Mouse (Mus musculus) brown adipose tissue, adult 24 weeks (tissue): ENCODE measurements around the gene Gpd2. TPM values are rescaled to one million over a fixed set of nuclear protein-coding genes. Genes with fewer than 3 reads are reported as not detected.

Experiments used
- H3K27ac ChIP-seq: fragments of 200-500 bp; replicated peaks from 2 replicates; pipeline ENCODE4 v1.5.1; 2012; ENCODE audit warnings: low read depth, mild to moderate bottlenecking, low read length
- H3K4me1 ChIP-seq: fragments of 200-500 bp; 2 replicates; pipeline ENCODE4 v1.6.1; 2012; ENCODE audit warnings: low read length, mixed read lengths; ENCODE audit not compliant: control insufficient read depth, insufficient read depth, insufficient read length
- H3K4me3 ChIP-seq: fragments of 200-500 bp; 2 replicates; pipeline ENCODE4 v1.5.1; 2012; ENCODE audit warnings: low read depth, mild to moderate bottlenecking, low read length, moderate library complexity; ENCODE audit not compliant: insufficient read depth
- polyA plus RNA-seq: library from polyadenylated mRNA; stranded (reverse); fragments of >200 nt; gene quantifications from 2 replicates; pipeline ENCODE4 v1.2.4, GENCODE M21; 2012; ENCODE audit not compliant: missing spikeins, insufficient read depth, insufficient read length

The Gpd2 gene
- polyA plus RNA-seq, 1 experiment, result 641 TPM

GRCm38 (mm10) chr2:57362503-57362902 is 125.1 kb downstream of the Gpd2 start:
- no peak overlapping the region for H3K27ac ChIP-seq
- no peaks in the 10 kb centered on the region for H3K4me1 ChIP-seq

GRCm38 (mm10) chr2:57374647-57375046 is 137.2 kb downstream of the Gpd2 start:
- Histone ChIP-seq H3K4me1 (no peaks in the 10 kb centered on the region), H3K27ac (no peak overlapping the region)

More at GRCm38 (mm10) chr2:57362503-57362902, 125.1 kb downstream of the Gpd2 start:
- no peak overlapping the region for H3K4me3 ChIP-seq

GRCm38 (mm10) chr2:57375138-57375837 is 137.9 kb downstream of the Gpd2 start:
- H3K27ac ChIP-seq, result no peak overlapping the region
- no peaks in the 10 kb centered on the region for H3K4me1 ChIP-seq
- no peak overlapping the region for H3K4me3 ChIP-seq

More at GRCm38 (mm10) chr2:57374647-57375046, 137.2 kb downstream of the Gpd2 start:
- H3K4me3 ChIP-seq, result no peak overlapping the region

GRCm38 (mm10) chr2:57378147-57378889 is 140.9 kb downstream of the Gpd2 start:
- Histone ChIP-seq H3K4me3 (no peak overlapping the region), H3K27ac (no peak overlapping the region), H3K4me1 (no peaks in the 10 kb centered on the region)

- Histone ChIP-seq H3K4me1 (no peaks in the 10 kb centered on the region), H3K27ac (no peak overlapping the region), H3K4me3 (no peak overlapping the region)
Measured at GRCm38 (mm10) chr2:57384625-57385024, 147.2 kb downstream of the Gpd2 start.

- Histone ChIP-seq H3K4me3 (no peak overlapping the region), H3K27ac (no peak overlapping the region), H3K4me1 (no peaks in the 10 kb centered on the region)
Measured at GRCm38 (mm10) chr2:57387816-57388215, 150.4 kb downstream of the Gpd2 start.

GRCm38 (mm10) chr2:57395071-57395470 is 157.6 kb downstream of the Gpd2 start:
- H3K4me3 ChIP-seq, result no peak overlapping the region
- no peak overlapping the region for H3K27ac ChIP-seq
- no peaks in the 10 kb centered on the region for H3K4me1 ChIP-seq

GRCm38 (mm10) chr2:57396061-57396460 is 158.6 kb downstream of the Gpd2 start:
- Histone ChIP-seq H3K27ac (no peak overlapping the region), H3K4me1 (no peaks in the 10 kb centered on the region), H3K4me3 (no peak overlapping the region)

GRCm38 (mm10) chr2:57397727-57398126 is 160.3 kb downstream of the Gpd2 start:
- Histone ChIP-seq H3K4me1 (no peaks in the 10 kb centered on the region), H3K4me3 (no peak overlapping the region), H3K27ac (no peak overlapping the region)

- H3K4me3 ChIP-seq, result no peak overlapping the region
- H3K27ac ChIP-seq, result no peak overlapping the region
- 0 out of 2 replicates have a peak, but pooled peaks cover 3% of the 10 kb centered on the region for H3K4me1 ChIP-seq
Measured at GRCm38 (mm10) chr2:57407414-57408019, 170.1 kb downstream of the Gpd2 start.

GRCm38 (mm10) chr2:57408413-57408812 is 171.0 kb downstream of the Gpd2 start:
- H3K4me3 ChIP-seq, result no peak overlapping the region
- H3K4me1 ChIP-seq, result 0 out of 2 replicates have a peak, but pooled peaks cover 3% of the 10 kb centered on the region
- H3K27ac ChIP-seq, result no peak overlapping the region

- Histone ChIP-seq H3K4me1 (0 out of 2 replicates have a peak, but pooled peaks cover 3% of the 10 kb centered on the region), H3K27ac (no peak overlapping the region), H3K4me3 (no peak overlapping the region)
Measured at GRCm38 (mm10) chr2:57411551-57411950, 174.1 kb downstream of the Gpd2 start.

- Histone ChIP-seq H3K4me1 (no peaks in the 10 kb centered on the region), H3K27ac (no peak overlapping the region), H3K4me3 (no peak overlapping the region)
Measured at GRCm38 (mm10) chr2:57414550-57415160, 177.2 kb downstream of the Gpd2 start.

GRCm38 (mm10) chr2:57416711-57417110 is 179.3 kb downstream of the Gpd2 start:
- H3K4me3 ChIP-seq, result no peak overlapping the region
- no peaks in the 10 kb centered on the region for H3K4me1 ChIP-seq
- H3K27ac ChIP-seq, result no peak overlapping the region
